Mouse (Mus musculus): ENCODE measurements around the gene Ccdc83. TPM values are rescaled to one million over a fixed set of nuclear protein-coding genes. Genes with fewer than 3 reads are reported as not detected.

Ccdc83 gene
- not detected for total RNA-seq (2021)
- long read RNA-seq, experiment 1, result 0 reads
- long read RNA-seq, experiment 2, result 0 reads

GRCm38 (mm10) chr7:90265289-90265970 lies at the start of gene Ccdc83:
Gene Ccdc83 (minus strand): TSS chr7:90265777.
- peak; percentile 84 for DNase-seq

DNA sequence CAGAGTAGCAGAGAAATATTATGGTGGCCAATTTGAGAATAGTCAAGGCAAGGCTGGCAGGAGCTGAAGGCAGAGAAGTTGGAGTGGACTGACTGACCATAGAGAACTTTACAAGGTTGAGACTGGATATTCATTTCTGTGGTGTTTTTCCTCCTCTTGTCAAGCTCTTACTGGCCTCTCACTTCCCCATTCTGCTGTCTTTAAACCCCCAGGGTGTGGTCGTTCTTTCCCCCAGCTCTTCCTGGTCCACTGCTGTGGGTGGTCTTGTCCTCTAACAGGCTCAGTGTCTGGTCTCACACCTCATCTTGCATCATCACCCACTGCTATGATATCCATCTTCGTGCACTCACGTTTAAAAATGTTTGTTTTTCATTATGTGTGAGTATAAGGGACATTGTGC lies 47.8 kb upstream of the Ccdc83 start:
- no peak for DNase-seq

DNA sequence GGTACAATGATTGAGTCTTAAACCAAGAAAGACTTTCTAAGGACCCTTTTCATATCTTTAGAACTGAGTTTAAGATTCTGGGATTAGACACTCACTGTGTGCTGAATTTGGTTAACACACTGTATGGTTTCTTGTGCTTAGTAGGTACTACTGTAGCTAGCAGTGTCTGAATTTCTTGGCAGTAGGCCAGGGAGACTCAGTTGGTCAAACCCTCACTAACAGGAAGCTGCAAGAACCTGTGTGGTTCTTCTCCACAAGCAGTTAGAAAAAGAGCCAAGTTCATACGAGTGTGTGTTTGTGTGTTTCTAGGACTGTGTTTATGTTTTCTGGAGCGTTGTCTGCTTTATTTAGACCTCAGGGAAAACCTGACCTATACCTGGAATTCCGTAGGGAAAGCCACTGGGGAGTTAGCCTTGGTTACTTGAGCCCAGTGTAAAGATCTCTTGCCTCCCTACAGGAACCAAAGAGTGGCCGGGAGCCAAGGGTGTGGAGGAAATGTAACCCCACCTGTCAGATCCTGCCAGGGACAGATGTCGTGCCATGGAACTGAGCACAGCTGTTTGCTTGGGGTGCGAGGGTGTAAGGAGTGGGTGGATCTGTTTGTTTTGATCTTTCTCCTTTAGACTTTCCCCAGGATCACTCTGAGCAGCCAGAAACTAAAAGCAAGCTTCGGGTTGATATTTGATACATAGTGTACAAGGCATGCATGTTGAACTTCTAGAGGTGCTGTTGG lies 46.7 kb upstream of the Ccdc83 start:
- no peak for DNase-seq

DNA sequence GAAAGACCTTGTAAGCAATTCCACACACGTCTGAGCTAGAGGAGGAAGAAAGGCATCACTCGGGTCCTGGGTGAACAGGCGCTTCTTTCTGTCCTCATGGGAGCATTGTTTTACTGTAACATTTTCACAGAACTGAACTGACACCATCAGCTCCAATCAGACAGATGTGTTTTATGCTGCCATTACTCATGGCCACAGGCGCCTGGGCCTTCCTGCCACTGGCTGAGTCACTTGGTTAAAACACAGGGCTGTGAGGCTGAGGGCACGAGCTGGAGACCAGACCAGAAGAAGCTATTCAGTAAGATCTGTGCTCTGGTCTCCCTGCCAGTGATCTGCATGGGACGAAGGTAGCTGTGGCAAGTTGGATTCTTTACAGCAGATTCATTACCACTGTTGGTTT lies 42.4 kb upstream of the Ccdc83 start:
- no peak for DNase-seq

GRCm38 (mm10) chr7:90306968-90307367 lies 41.4 kb upstream of the Ccdc83 start:
- DNase-seq, result no peak

DNA sequence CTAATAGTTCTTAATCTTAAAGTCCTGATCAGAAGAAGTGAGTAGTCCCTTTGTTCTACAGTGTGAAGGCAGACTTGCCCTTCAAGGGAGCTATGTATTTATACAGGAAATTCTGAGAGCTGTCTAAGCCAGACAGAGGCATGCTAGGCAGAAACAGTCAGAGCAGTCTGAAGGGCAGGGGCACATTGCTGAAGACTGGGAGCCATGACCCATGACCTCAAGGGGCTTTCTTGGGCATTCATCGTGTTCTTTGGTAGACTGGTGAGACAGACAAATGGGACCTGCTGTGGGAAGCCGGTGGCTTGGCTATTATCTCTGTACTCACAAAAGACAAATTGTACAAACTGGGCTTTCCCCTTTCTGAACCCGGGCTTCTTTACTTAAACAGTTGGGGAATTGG lies 40.5 kb upstream of the Ccdc83 start:
- DNase-seq, result no peak

DNA sequence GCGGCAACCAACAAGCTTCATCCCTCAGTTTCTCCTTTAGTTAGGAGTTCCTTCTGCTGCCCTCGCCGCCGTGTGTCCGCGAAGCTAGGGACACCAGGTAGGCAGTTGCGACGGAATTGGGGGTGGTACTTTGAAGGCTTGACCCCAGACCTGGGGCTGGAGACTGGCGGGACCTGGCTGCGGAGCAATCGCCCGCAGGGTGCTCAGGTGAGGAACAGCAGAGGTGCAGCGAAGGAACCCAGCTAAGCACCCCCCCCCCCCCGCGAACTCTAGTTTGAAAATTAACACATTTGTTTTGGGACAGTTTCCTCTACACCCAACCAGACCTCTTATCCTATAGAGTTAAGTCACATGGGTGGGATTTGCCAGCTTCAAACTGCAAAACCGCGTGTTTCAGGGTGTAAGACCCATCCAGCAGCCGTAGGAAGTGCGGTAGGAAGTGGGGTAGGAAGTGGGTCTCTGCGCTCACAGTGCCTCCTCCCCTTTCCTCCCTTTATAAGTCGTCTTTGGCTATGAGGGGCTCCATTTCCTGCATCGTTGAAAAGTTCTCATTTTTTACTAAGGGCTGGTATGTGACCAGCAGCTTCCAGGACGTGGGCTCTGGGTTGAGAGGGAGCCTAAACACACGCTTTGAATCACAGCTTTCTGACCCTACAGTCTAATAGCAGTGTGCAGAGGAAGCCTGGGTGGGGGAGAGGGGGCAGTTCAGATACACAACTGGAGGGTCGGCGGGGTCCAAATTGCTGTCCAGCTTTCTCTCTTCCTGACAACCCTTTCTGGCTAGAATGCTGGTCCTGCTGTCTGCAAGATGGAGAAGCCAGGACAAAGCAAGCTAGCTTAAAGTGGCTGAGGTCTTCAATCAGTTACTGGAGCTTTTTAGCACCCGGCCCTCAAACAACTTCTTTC lies 37.3 kb upstream of the Ccdc83 start:
- DNase-seq, result no peak

DNA sequence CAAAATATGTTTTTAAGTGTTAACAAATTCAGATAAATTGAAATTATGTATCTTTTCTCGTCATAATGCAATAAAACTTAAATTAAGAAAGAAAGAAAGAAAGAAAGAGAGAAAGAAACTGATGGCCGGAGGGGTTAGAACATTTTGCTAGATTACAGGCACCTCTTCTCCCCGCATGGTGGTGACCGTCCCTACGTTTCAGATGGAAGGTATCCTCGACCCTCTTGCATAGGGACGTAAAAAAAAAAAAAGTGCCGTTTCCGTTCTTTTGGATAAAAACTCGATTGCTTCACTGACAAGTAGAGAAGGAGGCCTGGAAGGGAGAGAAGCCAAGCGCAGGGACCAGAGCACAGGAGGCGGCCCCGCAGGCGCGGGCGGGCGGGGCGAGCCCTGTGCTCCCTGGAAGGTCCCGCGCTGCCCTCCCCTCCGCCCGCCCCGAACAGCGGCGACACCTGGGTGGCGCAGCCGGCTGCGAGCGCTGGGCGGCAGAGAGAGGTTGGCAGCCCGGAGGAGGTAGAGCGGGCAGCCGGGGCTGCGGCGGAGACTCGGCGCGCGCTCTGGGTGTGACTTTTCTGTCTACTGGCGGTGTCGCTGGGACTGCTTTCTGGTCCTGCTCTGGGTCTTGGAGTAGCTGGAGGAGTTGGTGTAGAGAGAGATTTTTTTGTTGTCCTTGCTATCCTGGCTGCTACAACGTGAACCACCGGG lies 36.5 kb upstream of the Ccdc83 start, which contains the start of gene Sytl2:
Gene Sytl2, plus strand, starts transcription at position 311 of the 705 bp plus-strand sequence.
- DNase-seq, result peak; percentile 81

DNA sequence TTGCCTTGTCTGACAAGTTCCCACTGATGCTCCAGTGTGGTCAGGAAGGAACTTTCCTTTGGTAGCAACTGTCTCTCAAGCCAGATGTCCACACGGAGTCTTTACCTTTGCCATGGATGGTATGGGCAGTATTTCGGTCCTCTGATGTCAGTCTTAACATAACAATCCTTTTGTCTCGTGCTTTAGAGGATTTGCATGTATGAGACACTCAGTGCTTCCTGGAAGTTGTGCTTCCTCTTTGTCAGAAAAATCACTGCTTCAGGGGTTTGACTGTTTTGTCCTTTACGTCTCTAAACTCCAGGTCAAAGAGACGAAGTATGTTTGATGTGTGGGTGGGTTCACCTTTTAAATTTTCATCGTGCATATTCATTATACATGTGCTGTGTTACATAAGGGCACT lies 26.3 kb upstream of the Ccdc83 start:
- no peak for DNase-seq

- DNase-seq, result no peak
These were observed 19.2 kb upstream of the Ccdc83 start for GRCm38 (mm10) chr7:90284793-90285192.

GRCm38 (mm10) chr7:90282786-90283185 lies 17.2 kb upstream of the Ccdc83 start:
- peak; percentile 32 for DNase-seq

DNA sequence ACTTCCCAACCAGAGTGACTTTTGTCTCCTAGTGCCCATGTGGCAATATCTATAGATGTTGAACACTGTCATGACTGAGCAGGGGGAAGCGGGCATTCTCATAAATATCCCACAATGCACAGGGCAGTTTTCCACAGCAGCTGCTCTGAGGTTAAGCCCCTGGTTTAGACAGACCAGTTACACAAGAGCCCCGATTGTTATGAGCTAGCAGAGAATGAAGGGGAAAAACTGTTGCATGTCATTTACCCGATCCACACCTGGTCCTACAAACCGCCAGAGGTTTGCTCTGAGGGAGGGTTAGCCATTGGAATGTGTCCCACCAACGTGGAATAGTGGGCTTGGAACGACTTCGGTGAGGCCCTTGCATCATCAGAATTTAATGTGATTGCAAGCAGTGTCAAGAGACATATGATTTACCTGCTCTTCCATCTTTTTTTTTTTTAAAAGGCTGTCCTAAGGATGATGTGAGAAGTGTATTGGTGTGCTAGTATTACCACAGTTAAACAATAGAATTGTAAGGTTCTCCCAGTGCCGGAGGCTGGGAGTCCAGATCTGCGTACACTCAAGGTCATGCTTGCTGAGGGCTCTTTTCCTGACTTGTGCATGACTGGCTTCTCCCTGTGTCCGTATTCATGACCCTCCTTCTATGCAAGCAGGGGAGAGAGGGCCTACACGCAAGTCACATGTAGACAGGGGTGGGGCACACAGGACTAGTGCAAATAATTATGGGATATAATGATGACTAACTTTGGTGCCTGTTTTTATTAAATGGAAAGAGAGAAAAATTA lies 16.4 kb upstream of the Ccdc83 start:
- DNase-seq, result no peak

DNA sequence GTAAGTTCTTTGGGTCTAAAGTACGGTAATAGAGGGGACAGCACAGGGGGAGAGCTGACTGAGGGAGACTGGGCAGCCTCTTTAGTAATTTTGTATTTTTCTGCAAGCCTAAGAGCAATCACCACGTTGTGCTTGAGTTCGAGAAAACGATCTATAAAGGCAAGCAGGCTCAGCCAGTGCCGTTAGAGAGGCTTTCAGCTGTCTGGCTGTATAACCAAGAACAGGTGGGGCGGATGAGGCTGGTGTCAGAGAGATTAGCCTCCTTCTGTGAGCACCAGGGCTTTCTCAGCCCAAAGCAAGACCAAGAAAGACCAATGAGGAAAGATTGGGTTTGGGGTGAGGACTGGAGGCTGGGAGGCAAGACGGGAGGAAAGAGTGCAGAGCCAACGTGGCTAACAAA lies 15.3 kb upstream of the Ccdc83 start:
- no peak for DNase-seq

DNA sequence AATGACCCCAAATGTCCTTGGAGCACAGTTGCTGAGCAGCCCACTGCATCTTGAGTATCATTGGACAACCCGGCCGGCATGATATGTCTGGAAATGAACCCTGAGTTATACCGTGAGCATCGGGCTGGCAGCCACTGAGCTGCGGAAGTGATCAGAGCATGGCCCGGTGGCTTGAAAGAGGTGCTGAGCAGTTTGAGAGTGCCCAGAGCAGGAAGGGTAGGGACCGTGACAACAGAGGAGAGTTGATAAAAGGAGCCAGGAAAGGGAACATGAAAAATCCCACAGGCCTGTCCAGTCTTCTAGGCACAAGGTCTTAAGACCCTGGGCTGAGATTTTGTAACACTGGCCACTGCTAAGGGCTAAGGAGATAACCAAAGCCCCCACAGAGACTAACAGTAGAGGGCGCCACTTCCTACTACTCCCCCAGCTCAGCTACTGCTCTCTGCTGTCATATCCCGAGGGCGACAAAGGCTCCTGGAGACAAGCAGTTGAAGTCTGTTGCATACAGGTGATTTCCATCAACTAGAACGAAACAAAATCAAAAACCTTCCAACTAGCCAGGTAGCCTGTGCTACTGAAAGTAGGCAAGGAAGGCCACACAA lies 14.8 kb upstream of the Ccdc83 start:
- peak; percentile 60 for DNase-seq

DNA sequence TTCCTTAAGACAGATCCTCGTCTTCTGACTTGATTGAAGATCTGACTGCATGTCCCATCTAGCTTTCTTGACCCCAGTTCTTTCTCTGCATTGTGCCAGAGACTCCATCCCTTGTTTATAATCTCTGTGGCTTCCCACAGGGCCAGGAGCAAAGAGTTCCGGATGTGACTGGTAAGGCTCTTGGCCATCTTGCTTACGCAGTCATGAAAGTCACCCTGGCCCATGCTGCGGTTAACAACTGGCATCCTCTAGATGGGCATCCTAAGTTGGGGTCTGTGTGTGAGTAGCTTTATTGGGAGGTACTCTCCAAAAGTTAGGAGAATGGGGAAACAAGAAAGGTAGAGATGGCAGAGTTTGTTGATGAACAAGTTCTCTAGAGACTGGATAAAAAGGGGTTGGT lies 13.6 kb upstream of the Ccdc83 start:
- DNase-seq, result no peak

- DNase-seq, result no peak
These were observed 12.2 kb upstream of the Ccdc83 start for GRCm38 (mm10) chr7:90277769-90278168.

DNA sequence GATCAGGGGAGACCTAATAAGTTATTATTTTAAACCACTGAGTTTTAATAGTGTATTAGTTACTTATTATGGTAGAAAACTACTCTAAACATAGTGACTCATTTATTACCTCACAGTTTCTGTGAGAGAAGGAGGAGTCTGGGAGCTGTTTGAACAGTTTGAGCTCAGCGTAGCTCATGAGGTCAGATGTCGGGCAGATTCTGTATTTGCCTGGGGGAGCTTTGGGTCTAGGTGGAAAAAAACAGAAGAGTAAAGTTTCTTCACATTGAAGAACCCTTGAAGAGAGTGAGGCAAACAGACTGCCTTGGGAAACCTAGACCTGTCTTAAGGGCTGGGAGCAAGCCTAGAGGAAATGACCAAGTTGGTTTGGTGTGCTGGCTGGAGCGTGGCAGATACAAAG lies 11.7 kb upstream of the Ccdc83 start:
- no peak for DNase-seq

- DNase-seq, result no peak
These were observed 9.1 kb upstream of the Ccdc83 start for GRCm38 (mm10) chr7:90274561-90275100.

- DNase-seq, result no peak
These were observed 4.6 kb upstream of the Ccdc83 start for GRCm38 (mm10) chr7:90270141-90270540.

DNA sequence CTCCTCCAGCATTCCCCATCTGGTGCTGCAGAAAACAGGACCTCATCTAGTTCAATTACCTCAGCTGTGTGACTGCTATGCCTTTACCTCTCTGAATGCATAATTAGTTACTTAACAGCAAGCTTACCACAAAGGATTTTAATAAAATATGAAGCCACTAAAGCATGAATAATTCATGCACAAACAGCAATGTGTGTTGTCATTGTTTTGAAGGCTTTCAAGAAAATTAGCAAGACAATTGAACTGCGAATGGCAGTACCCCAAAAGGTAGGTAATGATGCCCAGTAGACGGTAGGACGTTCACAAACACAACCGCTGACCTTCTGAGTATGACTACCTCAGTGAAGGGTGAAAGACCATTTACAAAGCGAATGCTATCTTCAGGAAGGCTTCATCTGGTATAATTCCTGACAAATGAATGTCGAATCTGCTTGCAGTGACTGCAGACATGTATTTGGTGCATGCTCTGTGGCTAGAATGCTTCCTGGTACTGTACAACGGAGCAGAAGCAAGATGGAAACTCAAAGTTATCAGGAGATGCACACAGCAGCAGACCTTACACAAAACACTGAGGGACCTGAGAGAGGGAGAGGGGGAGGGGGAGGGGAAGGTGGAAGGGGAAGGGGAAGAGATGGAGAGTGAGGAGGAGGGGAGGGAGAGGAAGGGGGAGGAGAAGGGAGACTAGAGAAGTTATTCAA lies 3.5 kb downstream of the Ccdc83 start:
- no peak for DNase-seq

Measured in adrenal gland, postnatal 10 days (tissue).